Mouse (Mus musculus): Measurements from ENCODE around the gene Neurod1.
A peak's percentile ranks its signal among the peaks of the same experiment; 100 is the strongest.

The Neurod1 gene

GRCm38 (mm10) chr2:79456575-79457349 lies at the start of gene Neurod1, which contains the start of gene Cerkl:
TSS of gene Neurod1 (minus strand) at chr2:79456751.
TSS of gene Cerkl (minus strand) at chr2:79456785.
- H3K27me3 ChIP-seq (ENCODE audit: control insufficient read depth, insufficient read depth, low read length, poor library complexity, severe bottlenecking) = peaks cover 2% of the 10 kb centered on the region
- no peaks in the 10 kb centered on the region for H3K36me3 ChIP-seq (ENCODE audit: control insufficient read depth, insufficient read depth, low read length, poor library complexity, severe bottlenecking)
- DNase-seq (ENCODE audit: low read depth, low spot score) = no peak

DNA sequence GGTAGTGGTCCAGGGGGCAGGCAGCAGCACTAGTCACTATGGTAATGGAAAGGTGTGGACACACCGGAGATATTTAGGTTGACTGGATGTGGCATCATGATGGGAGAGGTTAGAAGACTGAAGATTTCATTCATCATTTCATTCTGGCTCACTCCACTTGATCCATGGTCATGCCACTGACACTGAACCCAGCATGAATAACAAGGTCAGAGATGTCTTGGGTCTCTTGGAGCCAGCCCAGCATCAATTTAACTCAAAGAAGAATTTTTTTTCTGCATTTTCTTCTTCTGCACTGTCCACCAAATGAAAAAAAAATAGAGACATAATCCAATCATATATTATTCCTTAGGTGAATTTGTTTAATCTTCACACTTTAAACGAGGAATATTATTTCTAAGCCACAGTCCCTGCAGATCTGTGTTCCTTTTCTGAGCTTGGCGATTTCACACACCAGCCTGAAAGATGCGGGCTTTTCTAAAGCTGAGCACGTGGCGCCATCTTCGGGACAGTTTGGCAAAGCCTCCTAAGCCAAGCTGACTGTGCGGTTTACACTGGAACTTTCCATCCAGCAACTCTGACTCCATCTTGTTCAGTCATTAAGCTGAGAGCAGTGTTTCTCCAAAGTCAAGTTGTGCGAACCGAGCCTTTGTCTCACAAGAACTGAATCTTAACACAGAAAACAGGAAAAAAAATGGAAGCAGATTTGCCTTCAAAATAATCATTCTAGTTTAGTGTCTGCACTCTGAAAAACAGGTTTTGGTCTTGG lies 42.6 kb upstream of the Neurod1 start:
- no peaks in the 10 kb centered on the region for H3K36me3 ChIP-seq (ENCODE audit: control insufficient read depth, insufficient read depth, low read length, poor library complexity, severe bottlenecking)
- H3K27me3 ChIP-seq (ENCODE audit: control insufficient read depth, insufficient read depth, low read length, poor library complexity, severe bottlenecking) = no peaks in the 10 kb centered on the region
- peak; percentile 70 for DNase-seq (ENCODE audit: low read depth, low spot score)

- no peaks in the 10 kb centered on the region for H3K27me3 ChIP-seq (ENCODE audit: control insufficient read depth, insufficient read depth, low read length, poor library complexity, severe bottlenecking)
- DNase-seq (ENCODE audit: low read depth, low spot score) = no peak
- H3K36me3 ChIP-seq (ENCODE audit: control insufficient read depth, insufficient read depth, low read length, poor library complexity, severe bottlenecking) = no peaks in the 10 kb centered on the region
Measured at GRCm38 (mm10) chr2:79485127-79485526, 28.6 kb upstream of the Neurod1 start.

DNA sequence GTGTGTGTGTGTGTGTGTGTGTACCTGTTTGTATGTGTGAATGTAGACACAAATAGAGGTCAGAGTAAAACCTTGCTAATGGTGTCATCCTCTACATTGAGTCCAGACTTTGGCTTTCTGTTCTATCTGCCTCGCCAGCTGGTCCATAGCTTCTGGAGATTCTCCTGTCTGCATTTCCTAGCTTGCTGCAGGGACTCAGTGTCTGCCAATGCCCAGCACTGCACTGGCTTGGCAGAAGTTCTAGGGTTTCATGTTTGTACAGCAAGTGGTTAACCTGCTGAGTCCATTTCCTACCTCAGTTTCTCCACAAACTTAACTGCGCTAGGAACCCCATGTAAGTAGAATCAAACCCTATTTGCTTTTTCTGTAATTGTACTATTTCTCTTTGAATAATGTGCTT lies 26.0 kb upstream of the Neurod1 start:
- Histone ChIP-seq H3K27me3 (ENCODE audit: control insufficient read depth, insufficient read depth, low read length, poor library complexity, severe bottlenecking) (no peaks in the 10 kb centered on the region), H3K36me3 (ENCODE audit: control insufficient read depth, insufficient read depth, low read length, poor library complexity, severe bottlenecking) (no peaks in the 10 kb centered on the region)
- DNase-seq (ENCODE audit: low read depth, low spot score) = no peak

- Histone ChIP-seq H3K27me3 (ENCODE audit: control insufficient read depth, insufficient read depth, low read length, poor library complexity, severe bottlenecking) (peaks cover 2% of the 10 kb centered on the region; the same call in 1 of the 2 replicates), H3K36me3 (ENCODE audit: control insufficient read depth, insufficient read depth, low read length, poor library complexity, severe bottlenecking) (no peaks in the 10 kb centered on the region)
- DNase-seq (ENCODE audit: low read depth, low spot score) = no peak
Measured at GRCm38 (mm10) chr2:79462411-79462810, 5.9 kb upstream of the Neurod1 start.

- Histone ChIP-seq H3K36me3 (ENCODE audit: control insufficient read depth, insufficient read depth, low read length, poor library complexity, severe bottlenecking) (no peaks in the 10 kb centered on the region), H3K27me3 (ENCODE audit: control insufficient read depth, insufficient read depth, low read length, poor library complexity, severe bottlenecking) (peaks cover 2% of the 10 kb centered on the region; the same call in 1 of the 2 replicates)
- DNase-seq (ENCODE audit: low read depth, low spot score) = no peak
Measured at GRCm38 (mm10) chr2:79461861-79462260, 5.3 kb upstream of the Neurod1 start.

DNA sequence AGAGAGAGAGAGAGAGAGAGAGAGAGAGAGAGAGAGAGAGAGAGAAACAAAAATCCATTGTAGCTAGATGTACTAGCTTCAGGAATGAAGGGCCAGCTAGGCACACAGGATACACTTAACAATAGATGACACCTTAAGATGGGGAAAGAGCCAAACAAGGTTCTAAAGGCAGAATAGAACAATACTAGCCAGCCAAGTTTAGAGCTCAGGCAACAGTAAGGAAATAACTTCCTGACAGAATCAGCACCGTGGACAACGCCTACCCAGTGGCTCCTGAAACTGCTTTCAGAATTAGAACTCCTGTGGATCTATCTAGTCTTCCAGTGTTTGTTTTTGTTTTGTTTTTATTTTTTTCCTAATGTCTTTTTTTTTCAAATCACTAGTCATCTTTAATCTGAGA lies 4.0 kb upstream of the Neurod1 start:
- no peaks in the 10 kb centered on the region for H3K36me3 ChIP-seq (ENCODE audit: control insufficient read depth, insufficient read depth, low read length, poor library complexity, severe bottlenecking)
- DNase-seq (ENCODE audit: low read depth, low spot score) = no peak
- peaks cover 2% of the 10 kb centered on the region for H3K27me3 ChIP-seq (ENCODE audit: control insufficient read depth, insufficient read depth, low read length, poor library complexity, severe bottlenecking)

- Histone ChIP-seq H3K27me3 (ENCODE audit: control insufficient read depth, insufficient read depth, low read length, poor library complexity, severe bottlenecking) (peaks cover 2% of the 10 kb centered on the region), H3K36me3 (ENCODE audit: control insufficient read depth, insufficient read depth, low read length, poor library complexity, severe bottlenecking) (no peaks in the 10 kb centered on the region)
- DNase-seq (ENCODE audit: low read depth, low spot score) = no peak
Measured at GRCm38 (mm10) chr2:79460107-79460506, 3.6 kb upstream of the Neurod1 start.

- H3K27me3 ChIP-seq (ENCODE audit: control insufficient read depth, insufficient read depth, low read length, poor library complexity, severe bottlenecking) = peaks cover 2% of the 10 kb centered on the region
- no peak for DNase-seq (ENCODE audit: low read depth, low spot score)
- H3K36me3 ChIP-seq (ENCODE audit: control insufficient read depth, insufficient read depth, low read length, poor library complexity, severe bottlenecking) = no peaks in the 10 kb centered on the region
Measured at GRCm38 (mm10) chr2:79459061-79460045, 2.8 kb upstream of the Neurod1 start.

DNA sequence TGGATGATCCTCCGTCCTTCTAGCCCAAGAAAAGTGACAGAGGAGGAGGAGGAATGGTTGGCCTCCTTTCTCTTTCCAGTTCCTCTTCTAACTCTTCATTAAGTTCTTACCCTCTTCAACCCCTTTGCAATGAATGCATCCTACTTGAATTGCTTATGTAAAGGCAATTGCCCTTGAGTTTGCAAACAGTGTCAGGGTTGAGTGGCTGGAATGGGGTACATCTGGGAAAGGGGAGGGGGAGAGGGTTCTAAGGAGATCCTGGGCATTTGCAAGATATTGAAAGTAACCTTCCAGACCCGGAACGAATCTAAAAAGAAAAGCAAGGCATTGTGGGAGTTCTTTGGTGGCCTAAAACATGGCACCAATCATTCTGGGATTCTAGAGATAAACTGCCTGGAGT lies 1.4 kb upstream of the Neurod1 start:
- H3K27me3 ChIP-seq (ENCODE audit: control insufficient read depth, insufficient read depth, low read length, poor library complexity, severe bottlenecking) = peaks cover 2% of the 10 kb centered on the region
- DNase-seq (ENCODE audit: low read depth, low spot score) = no peak
- H3K36me3 ChIP-seq (ENCODE audit: control insufficient read depth, insufficient read depth, low read length, poor library complexity, severe bottlenecking) = no peaks in the 10 kb centered on the region

DNA sequence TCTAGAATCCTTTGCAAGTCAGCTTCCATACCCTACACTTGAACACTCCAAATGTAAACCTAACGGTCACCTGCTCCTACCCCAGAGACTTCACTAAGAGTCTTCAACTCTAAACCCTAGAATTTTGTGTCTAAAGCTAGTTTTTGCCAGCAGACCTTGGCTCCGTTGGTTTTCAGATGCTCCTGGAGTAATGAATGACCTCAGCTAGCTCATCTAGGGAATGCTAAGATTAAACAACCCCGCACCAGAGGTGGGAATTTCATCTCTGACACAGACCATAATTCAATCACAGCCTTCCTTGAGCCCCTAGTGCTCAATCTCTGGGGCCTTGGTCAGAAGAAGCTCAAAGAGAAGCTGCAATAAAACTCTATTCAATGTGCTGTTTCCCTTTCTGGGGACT lies 883 bp upstream of the Neurod1 start:
- peaks cover 2% of the 10 kb centered on the region for H3K27me3 ChIP-seq (ENCODE audit: control insufficient read depth, insufficient read depth, low read length, poor library complexity, severe bottlenecking)
- no peak for DNase-seq (ENCODE audit: low read depth, low spot score)

GRCm38 (mm10) chr2:79455646-79456045 lies 905 bp downstream of the Neurod1 start:
- Histone ChIP-seq H3K36me3 (ENCODE audit: control insufficient read depth, insufficient read depth, low read length, poor library complexity, severe bottlenecking) (no peaks in the 10 kb centered on the region), H3K27me3 (ENCODE audit: control insufficient read depth, insufficient read depth, low read length, poor library complexity, severe bottlenecking) (peaks cover 2% of the 10 kb centered on the region)
- DNase-seq (ENCODE audit: low read depth, low spot score) = no peak

More for the DNA sequence above, 883 bp upstream of the Neurod1 start:
- H3K36me3 ChIP-seq (ENCODE audit: control insufficient read depth, insufficient read depth, low read length, poor library complexity, severe bottlenecking) = no peaks in the 10 kb centered on the region

DNA sequence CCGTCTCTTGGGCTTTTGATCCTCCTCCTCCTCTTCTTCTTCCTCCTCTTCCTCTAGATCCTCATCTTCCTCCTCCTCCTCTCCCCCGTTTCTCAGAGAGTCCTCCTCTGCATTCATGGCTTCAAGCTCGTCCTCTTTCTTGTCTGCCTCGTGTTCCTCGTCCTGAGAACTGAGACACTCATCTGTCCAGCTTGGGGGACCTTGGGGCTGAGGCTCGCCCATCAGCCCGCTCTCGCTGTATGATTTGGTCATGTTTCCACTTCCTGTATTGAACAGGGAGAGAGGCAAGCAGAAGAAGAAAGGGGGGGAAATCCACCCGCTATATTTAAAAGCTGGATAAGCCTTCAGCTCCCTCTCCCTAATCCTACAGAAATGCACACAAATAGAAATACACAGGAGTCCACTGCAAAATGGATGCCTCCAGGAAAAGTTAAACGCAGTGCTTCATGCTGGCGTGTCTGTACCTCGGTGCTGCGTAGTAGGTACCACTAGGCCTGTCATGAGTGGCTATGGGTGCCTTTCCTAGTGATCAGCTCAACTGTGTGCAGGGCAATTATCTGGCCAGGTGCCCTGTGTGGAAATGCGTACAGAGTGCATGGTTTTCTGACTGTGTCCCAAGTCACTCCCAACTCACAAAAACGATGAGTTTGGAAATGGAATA lies 1.6 kb downstream of the Neurod1 start:
- DNase-seq (ENCODE audit: low read depth, low spot score) = no peak
- peaks cover 2% of the 10 kb centered on the region for H3K27me3 ChIP-seq (ENCODE audit: control insufficient read depth, insufficient read depth, low read length, poor library complexity, severe bottlenecking)
- no peaks in the 10 kb centered on the region for H3K36me3 ChIP-seq (ENCODE audit: control insufficient read depth, insufficient read depth, low read length, poor library complexity, severe bottlenecking)

Measured in splenic B cell, adult 2 months (primary cell).